Mouse (Mus musculus) brain, embryonic 14.5 days (tissue): Measurements from ENCODE around the gene Gtf2ird2.

Experiments
- CTCF ChIP-seq: fragments of 200-500 bp; IDR thresholded peaks from 2 replicates; pipeline ENCODE4 v1.5.1; 2012; ENCODE audit warnings: inconsistent platforms, mild to moderate bottlenecking, moderate library complexity, borderline replicate concordance; ENCODE audit not compliant: insufficient read depth, insufficient read length; ENCODE audit errors: extremely low read depth
- POLR2A ChIP-seq: fragments of 200-500 bp; IDR thresholded peaks from 2 replicates; pipeline ENCODE4 v1.6.1; 2012; ENCODE audit warnings: mild to moderate bottlenecking, inconsistent platforms, borderline replicate concordance; ENCODE audit not compliant: poor library complexity, insufficient read depth, insufficient read length, severe bottlenecking; ENCODE audit errors: extremely low read depth

DNA sequence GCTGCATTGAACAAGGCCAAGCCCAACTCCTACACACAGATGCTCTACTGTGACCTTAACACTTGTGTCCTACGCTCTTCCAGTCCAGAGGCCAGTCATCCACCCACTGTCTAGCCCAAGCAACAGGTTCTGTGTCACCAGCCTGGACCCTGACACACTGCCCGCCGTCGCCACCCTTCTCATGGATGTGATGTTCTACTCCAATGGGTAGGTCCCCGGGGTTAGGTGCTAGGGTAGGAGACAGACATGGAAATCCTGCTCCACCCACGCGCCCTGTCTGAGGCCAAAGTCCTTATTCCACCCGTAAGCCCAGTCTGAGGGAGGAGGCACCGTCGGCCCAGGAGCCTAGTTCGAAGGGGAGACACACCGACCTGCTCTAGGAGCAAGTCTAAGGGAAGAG is 47.8 kb upstream of the Gtf2ird2 start:
- TF ChIP-seq POLR2A (no peak), CTCF (no peak)
